Mouse (Mus musculus) testis, adult 2 months (tissue): ENCODE measurements around the gene Abat.

ENCODE experiments used
- CTCF ChIP-seq: fragments of 200-500 bp; IDR thresholded peaks from 2 replicates; pipeline ENCODE4 v1.5.1; 2012; ENCODE audit warnings: low read depth, mild to moderate bottlenecking, inconsistent platforms, low read length, moderate library complexity; ENCODE audit not compliant: control insufficient read depth, insufficient read depth, insufficient replicate concordance
- POLR2A ChIP-seq: fragments of 200-500 bp; IDR thresholded peaks from 2 replicates; pipeline ENCODE4 v1.6.1; 2012; ENCODE audit warnings: low read depth, mild to moderate bottlenecking, inconsistent platforms, low read length, moderate library complexity; ENCODE audit not compliant: control insufficient read depth

- TF ChIP-seq CTCF (no peak), POLR2A (no peak)
These were observed 61.1 kb downstream of the Abat start for GRCm38 (mm10) chr16:8574316-8574715.
